ENCODE assay signal across 18 mouse cellular contexts in genomic region chr4:86942656-86943055, GRCm38 (mm10).
DNase-seq lines count a peak whose midpoint lies in the region; TF ChIP-seq lines count a peak whose summit lies in the region.
"Had no signal": no experiment of that assay in that cellular context is flagged by ENCODE, and none has a peak within 500 bp of the region (broad histone marks: within the 10 kb centered on the region; RNA-seq: fewer than 3 reads in every experiment).

No protein-coding gene starts in this region.

- H3K4me1 ChIP-seq in testis, adult 2 months (ENCODE audit: control insufficient read depth, insufficient read depth, low read length), result peaks cover 4% of the 10 kb centered on the region
- H3K4me1 ChIP-seq: embryonic facial prominence, embryonic 13.5 days; forebrain, embryonic 12.5 days; heart, embryonic 15.5 days; hindbrain, embryonic 13.5 days had no signal

- no peak overlapping the region for H3K27ac ChIP-seq in testis, adult 2 months (ENCODE audit: control insufficient read depth, insufficient read depth, low read depth, low read length)
- H3K27ac ChIP-seq: embryonic facial prominence, embryonic 13.5 days; forebrain, embryonic 12.5 days; heart, embryonic 10.5 days; heart, embryonic 15.5 days; hindbrain, embryonic 13.5 days had no signal

- TF ChIP-seq POLR2A in testis, adult 2 months (IDR thresholded peaks at IDR 0.05; ENCODE audit: control insufficient read depth, low read depth, low read length), result no peak

- DNase-seq in kidney, adult 8-10 months, result peak; percentile 5 to 8
- no peak for DNase-seq in kidney, adult 9 months
- no peak for DNase-seq in testis, postnatal 10 days (ENCODE audit: low spot score)
- DNase-seq in kidney, postnatal 14 days, result peak; percentile 50
- DNase-seq in layer of hippocampus, adult 9-11 months, result no peak
- DNase-seq: adrenal gland, postnatal 10 days; cerebellum, adult 11 months; cerebellum, adult 9-10 months; cerebellum, postnatal 36 days; gastrocnemius, postnatal 10 days; heart, adult 18-20 months; heart, postnatal 14 days had no signal

- no peaks in the 10 kb centered on the region for H3K36me3 ChIP-seq in testis, adult 2 months (ENCODE audit: control insufficient read depth, insufficient read depth, low read length)
- H3K36me3 ChIP-seq: embryonic facial prominence, embryonic 13.5 days; forebrain, embryonic 12.5 days; heart, embryonic 10.5 days; heart, embryonic 15.5 days; hindbrain, embryonic 13.5 days had no signal

- TF ChIP-seq CTCF in testis, adult 2 months (IDR thresholded peaks at IDR 0.05; ENCODE audit: control insufficient read depth, insufficient read depth, insufficient replicate concordance, low read depth, low read length), result no peak

- no peaks in the 10 kb centered on the region for H3K27me3 ChIP-seq in testis, adult 2 months (ENCODE audit: control insufficient read depth, insufficient read depth, low read length)
- H3K27me3 ChIP-seq: embryonic facial prominence, embryonic 13.5 days; forebrain, embryonic 12.5 days; heart, embryonic 15.5 days; hindbrain, embryonic 13.5 days had no signal

- peak overlapping the region; percentile 70 for H3K4me3 ChIP-seq in testis, adult 2 months (ENCODE audit: control insufficient read depth, low read depth, low read length)
- H3K4me3 ChIP-seq: embryonic facial prominence, embryonic 13.5 days; forebrain, embryonic 12.5 days; heart, embryonic 10.5 days; heart, embryonic 15.5 days; hindbrain, embryonic 13.5 days had no signal

Comparison
In these comparisons a context has a peak if more than half of its experiments do, and no peak if none do; other contexts are left out.
1. DNase-seq: peak in kidney, adult 8-10 months (2 of 2) and kidney, postnatal 14 days (single experiment); none in kidney, adult 9 months (single experiment), testis, postnatal 10 days (single experiment) and layer of hippocampus, adult 9-11 months (single experiment).